Mouse (Mus musculus) cerebellum, adult 2 months (tissue): ENCODE results near the gene Pawr.

ENCODE experiments used
- CTCF ChIP-seq: fragments of 200-500 bp; IDR thresholded peaks from 2 replicates; pipeline ENCODE4 v1.5.1; 2011; ENCODE audit warnings: low read depth, mild to moderate bottlenecking, control low read depth, low read length, moderate library complexity, borderline replicate concordance; ENCODE audit not compliant: insufficient read depth
- POLR2A ChIP-seq: fragments of 200-500 bp; IDR thresholded peaks from 2 replicates; pipeline ENCODE4 v1.6.1; 2011; ENCODE audit warnings: low read length, control low read depth, borderline replicate concordance; ENCODE audit not compliant: insufficient read depth

GRCm38 (mm10) chr10:108329771-108330170 lies 2.1 kb upstream of the Pawr start:
- TF ChIP-seq CTCF = no peak
- TF ChIP-seq POLR2A = no peak
